Mouse (Mus musculus): ENCODE results near the gene Drg1.

GRCm38 (mm10) chr11:3302385-3302784 is 36.2 kb upstream of the Drg1 start:
- TF ChIP-seq CTCF (conservative IDR thresholded peaks at IDR 0.05; ENCODE audit: low read length) (no peak), NANOG (IDR thresholded peaks at IDR 0.05; ENCODE audit: borderline replicate concordance, low read length) (no peak)

Measured in E14TG2a.4 (cell line).